In genomic region chr14:120277081-120277656, GRCm38 (mm10) we compare ENCODE assay signal across 8 mouse cellular contexts. TPM values are rescaled to one million over a fixed set of nuclear protein-coding genes. Genes with fewer than 3 reads are reported as not detected.
DNase-seq lines count a peak whose midpoint lies in the region; ATAC-seq and TF ChIP-seq lines count a peak whose summit lies in the region.

No protein-coding gene starts in this region.

- H3K4me3 ChIP-seq in liver, adult 2 months (ENCODE audit: insufficient read depth, low read depth, low read length) = peak overlapping the region; percentile 68
- H3K4me3 ChIP-seq in hindbrain, postnatal 0 days (ENCODE audit: low read length) = peak overlapping the region; percentile 75
- H3K4me3 ChIP-seq in liver, embryonic 16.5 days (ENCODE audit: low read depth, low read length) = peak overlapping the region; percentile 76
- H3K4me3 ChIP-seq in neural tube, embryonic 11.5 days (ENCODE audit: low read depth, low read length) = peak overlapping the region; percentile 46

- TF ChIP-seq POLR2A in liver, adult 2 months (IDR thresholded peaks at IDR 0.05; ENCODE audit: extremely low read depth, insufficient read depth, low read length) = no peak

- 21% methylated on average over 10 of the region's 10 CpGs for WGBS in liver, adult 2 months
- WGBS in hindbrain, postnatal 0 days = 16% methylated on average over 10 of the region's 10 CpGs
- WGBS in liver, embryonic 16.5 days (ENCODE audit: insufficient replicate concordance) = 10% methylated on average over 10 of the region's 10 CpGs
- WGBS in neural tube, embryonic 11.5 days = 34% methylated on average over 10 of the region's 10 CpGs

- no peaks in the 10 kb centered on the region for H3K27me3 ChIP-seq in liver, adult 2 months (ENCODE audit: control insufficient read depth, insufficient read depth, low read length)
- no peaks in the 10 kb centered on the region for H3K27me3 ChIP-seq in hindbrain, postnatal 0 days (ENCODE audit: insufficient read depth, low read length)
- no peaks in the 10 kb centered on the region for H3K27me3 ChIP-seq in liver, embryonic 16.5 days (ENCODE audit: control insufficient read depth, insufficient read depth, low read depth, low read length)
- no peaks in the 10 kb centered on the region for H3K27me3 ChIP-seq in neural tube, embryonic 11.5 days (ENCODE audit: control insufficient read depth, insufficient read depth, low read length)

- intact Hi-C loops in left cerebral cortex, postnatal 36 days (cut with DNase I) = loop anchor here (2.0 to 5.0 kb wide), 4 partner anchors 95 to 200 kb away; partner anchors contain the start of gene Rap2a

- DNase-seq in liver, adult 2 months (ENCODE audit: extremely low read depth, low read depth, low spot score) = peak; percentile 89
- DNase-seq in liver = no peak
- DNase-seq in c-Kit-positive CD71-negative TER-119-negative erythroid progenitor cells, embryonic 14.5 days (ENCODE audit: low read depth) = peak; percentile 40
- peak; percentile 68 to 76 for DNase-seq in gastrocnemius, adult 8-10 months (ENCODE audit: low spot score in 2 of 2)
- DNase-seq in hindbrain, postnatal 0 days (ENCODE audit: low spot score) = peak; percentile 50
- peak; percentile 51 for DNase-seq in neural tube, embryonic 11.5 days (ENCODE audit: low spot score)
- DNase-seq in left cerebral cortex, postnatal 36 days (ENCODE audit: low spot score in 2 of 2) = no peak

- peak overlapping the region; percentile 52 for H3K9ac ChIP-seq in liver, adult 2 months (ENCODE audit: low read depth, low read length)
- peak overlapping the region; percentile 62 for H3K9ac ChIP-seq in hindbrain, postnatal 0 days (replicated peaks; ENCODE audit: low read length)
- peak overlapping the region; percentile 57 for H3K9ac ChIP-seq in liver, embryonic 16.5 days (ENCODE audit: low read depth, low read length)
- no peak overlapping the region; the same call in 1 of the 2 replicates for H3K9ac ChIP-seq in neural tube, embryonic 11.5 days (ENCODE audit: low read length)

- no peaks in the 10 kb centered on the region for H3K36me3 ChIP-seq in liver, adult 2 months (ENCODE audit: control insufficient read depth, insufficient read depth, low read length)
- no peaks in the 10 kb centered on the region for H3K36me3 ChIP-seq in hindbrain, postnatal 0 days (ENCODE audit: insufficient read depth, low read length)
- no peaks in the 10 kb centered on the region for H3K36me3 ChIP-seq in liver, embryonic 16.5 days (ENCODE audit: control insufficient read depth, insufficient read depth)
- no peaks in the 10 kb centered on the region for H3K36me3 ChIP-seq in neural tube, embryonic 11.5 days (ENCODE audit: control insufficient read depth, insufficient read depth, low read length)

- peak overlapping the region; percentile 77 for H3K27ac ChIP-seq in liver, adult 2 months (replicated peaks; ENCODE audit: insufficient read depth, low read depth, low read length)
- H3K27ac ChIP-seq in hindbrain, postnatal 0 days = peak overlapping the region; percentile 69; the same call in 1 of the 2 replicates
- peak overlapping the region; percentile 76 for H3K27ac ChIP-seq in liver, embryonic 16.5 days (ENCODE audit: low read length)
- no peak overlapping the region for H3K27ac ChIP-seq in neural tube, embryonic 11.5 days (ENCODE audit: low read depth, low read length)

- peaks cover 36% of the 10 kb centered on the region for H3K79me2 ChIP-seq in liver, adult 2 months (ENCODE audit: control insufficient read depth, insufficient read depth, low read length)

- H3K4me1 ChIP-seq in liver, adult 2 months (ENCODE audit: control insufficient read depth, insufficient read depth, low read length) = peaks cover 15% of the 10 kb centered on the region
- peaks cover 29% of the 10 kb centered on the region for H3K4me1 ChIP-seq in hindbrain, postnatal 0 days (ENCODE audit: insufficient read depth, low read length)
- peaks cover 40% of the 10 kb centered on the region for H3K4me1 ChIP-seq in liver, embryonic 16.5 days (ENCODE audit: control insufficient read depth, low read depth, low read length)
- peaks cover 12% of the 10 kb centered on the region for H3K4me1 ChIP-seq in neural tube, embryonic 11.5 days (ENCODE audit: control insufficient read depth, insufficient read depth, low read length)

- H3K9me3 ChIP-seq in hindbrain, postnatal 0 days (ENCODE audit: low read length) = no peaks in the 10 kb centered on the region
- no peaks in the 10 kb centered on the region for H3K9me3 ChIP-seq in liver, embryonic 16.5 days (replicated peaks; ENCODE audit: control insufficient read depth, low read length)
- H3K9me3 ChIP-seq in neural tube, embryonic 11.5 days (ENCODE audit: control insufficient read depth, low read length) = no peaks in the 10 kb centered on the region

- no peak for ATAC-seq in hindbrain, postnatal 0 days
- ATAC-seq in liver, embryonic 16.5 days (ENCODE audit: low read depth) = no peak; the same call in 1 of the 2 replicates
- no peak for ATAC-seq in neural tube, embryonic 11.5 days (ENCODE audit: insufficient read depth, low FRiP score, low TSS enrichment)

- peak overlapping the region; percentile 69 for H3K4me2 ChIP-seq in hindbrain, postnatal 0 days (ENCODE audit: low read depth, low read length)
- peak overlapping the region; percentile 88 for H3K4me2 ChIP-seq in liver, embryonic 16.5 days (ENCODE audit: low read depth, low read length)
- H3K4me2 ChIP-seq in neural tube, embryonic 11.5 days (ENCODE audit: low read depth) = peak overlapping the region; percentile 39

- TF ChIP-seq CTCF in liver, adult 2 months (IDR thresholded peaks at IDR 0.05; ENCODE audit: low read depth, low read length) = no peak
- no peak for TF ChIP-seq CTCF in hindbrain, postnatal 0 days (IDR thresholded peaks at IDR 0.05; ENCODE audit: low read depth)

RNA-seq across cellular contexts. Expression of gene Mbnl2, which starts 1.7 kb away (rescaled TPM):
- 32.2 and 35.2 TPM in 2 replicates for total RNA-seq in liver, adult 2 months (2014; rRNA removed)
- 16.4 and 17.5 TPM in 2 replicates for polyA plus RNA-seq in liver, adult 2 months (2012; rRNA removed)
- 100 to 1,000 TPM; 229 to 309 (median 276) TPM for total RNA-seq in gastrocnemius, adult 8-10 months (2022)
- total RNA-seq in hindbrain, postnatal 0 days (2014; rRNA removed) = 56.1 and 78.3 TPM in 2 replicates
- polyA plus RNA-seq in hindbrain, postnatal 0 days (2015; fragmentation: Nextera tagmentation; extraction: Ambion mirVana) = 28.6 and 28.9 TPM in 2 replicates
- 15.9 and 19.3 TPM in 2 replicates for polyA plus RNA-seq in liver, embryonic 16.5 days (2015; fragmentation: Nextera tagmentation; extraction: Ambion mirVana)
- polyA plus RNA-seq in neural tube, embryonic 11.5 days (2014; fragmentation: Nextera tagmentation; extraction: Ambion mirVana) = 39.5 and 44.1 TPM in 2 replicates
- total RNA-seq in left cerebral cortex, postnatal 36 days (2021) = 100 to 1,000 TPM; 223 to 270 TPM

Comparison
In these comparisons a context has a peak if more than half of its experiments do, and no peak if none do; other contexts are left out.
1. DNase-seq: peak in liver, adult 2 months (single experiment), c-Kit-positive CD71-negative TER-119-negative erythroid progenitor cells, embryonic 14.5 days (single experiment), gastrocnemius, adult 8-10 months (2 of 2), hindbrain, postnatal 0 days (single experiment) and neural tube, embryonic 11.5 days (single experiment); none in liver (single experiment) and left cerebral cortex, postnatal 36 days (0 of 2).
2. Peak in every context shown above with its lines, with median percentiles within 50 percentile points of each other: H3K4me3 ChIP-seq and H3K4me2 ChIP-seq.